Mouse (Mus musculus) lung, postnatal 0 days (tissue): ENCODE results near the gene Ermard. TPM values are rescaled to one million over a fixed set of nuclear protein-coding genes. Genes with fewer than 3 reads are reported as not detected.
A peak's percentile ranks its signal among the peaks of the same experiment; 100 is the strongest.

Experiments
- ATAC-seq: fragments of 200-750 bp; cut with Nextera tagmentation; 2 replicates; pipeline ENCODE4 v1.8.0; 2017; ENCODE audit warnings: moderate library complexity
- DNase-seq: peaks from one replicate; pipeline ENCODE4 v3.0.0-alpha.2; 2016; ENCODE audit warnings: low spot score
- H3K27ac ChIP-seq: fragments of 300-500 bp; sonication (generic); 2 replicates; pipeline ENCODE4 v1.5.1; 2014; ENCODE audit warnings: antibody characterized with exemption, mild to moderate bottlenecking, low read length, mixed read lengths
- H3K27me3 ChIP-seq: fragments of 300-500 bp; sonication (generic); replicated peaks from 2 replicates; pipeline ENCODE4 v1.6.1; 2014; ENCODE audit warnings: low read length, mixed read lengths; ENCODE audit not compliant: insufficient read depth
- H3K36me3 ChIP-seq: fragments of 300-500 bp; sonication (generic); 2 replicates; pipeline ENCODE4 v1.6.1; 2014; ENCODE audit warnings: low read length, mixed read lengths; ENCODE audit not compliant: insufficient read depth
- H3K4me1 ChIP-seq: fragments of 300-500 bp; sonication (generic); 2 replicates; pipeline ENCODE4 v1.6.1; 2014; ENCODE audit warnings: antibody characterized with exemption, low read depth, low read length, mixed read lengths; ENCODE audit not compliant: insufficient read depth
- H3K4me2 ChIP-seq: fragments of 300-500 bp; sonication (generic); replicated peaks from 2 replicates; pipeline ENCODE4 v1.6.1; 2014; ENCODE audit warnings: low read depth, mild to moderate bottlenecking, low read length, moderate library complexity, mixed read lengths
- H3K4me3 ChIP-seq: fragments of 300-500 bp; sonication (generic); 2 replicates; pipeline ENCODE4 v1.5.1; 2014; ENCODE audit warnings: low read depth, low read length
- H3K9ac ChIP-seq: fragments of 300-500 bp; sonication (generic); replicated peaks from 2 replicates; pipeline ENCODE4 v1.6.1; 2014; ENCODE audit warnings: low read depth, mild to moderate bottlenecking
- H3K9me3 ChIP-seq: fragments of 300-500 bp; sonication (generic); 2 replicates; pipeline ENCODE4 v1.6.1; 2016; ENCODE audit warnings: low read length, mixed read lengths
- CTCF ChIP-seq: IDR thresholded peaks from 2 replicates; pipeline ENCODE4 v1.5.1; 2016; ENCODE audit warnings: antibody characterized with exemption, mild to moderate bottlenecking
- EP300 ChIP-seq: IDR thresholded peaks from 2 replicates; pipeline ENCODE4 v1.6.1; 2016; ENCODE audit warnings: antibody characterized with exemption, mild to moderate bottlenecking, control low read depth
- WGBS: fragments of 180-500 bp; shearing (Covaris S2); extraction: QIAGEN DNeasy Blood & Tissue Kit; methylation state at CpG from one replicate; pipeline ENCODE4 v1.1.7; 2014; 5-methylcytosine and 5-hydroxymethylcytosine counted together
- polyA plus RNA-seq: library from polyadenylated mRNA; unstranded; fragments of >200 nt; fragmentation: Nextera tagmentation; extraction: Ambion mirVana; gene quantifications from 2 replicates; pipeline ENCODE4 v1.2.1, GENCODE M21; 2015

Gene Ermard
- polyA plus RNA-seq, 1 experiment from 2014 or later: 49.6 TPM

GRCm38 (mm10) chr17:15066911-15067310 is 25.9 kb downstream of the Ermard start:
- TF ChIP-seq CTCF (no peak), EP300 (no peak)
- Histone ChIP-seq H3K4me2 (no peak overlapping the region), H3K9me3 (no peaks in the 10 kb centered on the region), H3K4me1 (no peaks in the 10 kb centered on the region), H3K4me3 (no peak overlapping the region), H3K27ac (no peak overlapping the region), H3K36me3 (0 out of 2 replicates have a peak, but pooled peaks cover 14% of the 10 kb centered on the region), H3K9ac (no peak overlapping the region), H3K27me3 (no peaks in the 10 kb centered on the region)
- DNase-seq: peak; percentile 14
- WGBS: 69% methylated on average over 1 of the region's 1 CpGs
- no peak for ATAC-seq

GRCm38 (mm10) chr17:15068040-15068792 is 27.2 kb downstream of the Ermard start:
- no peak overlapping the region for H3K27ac ChIP-seq
- 38% methylated on average over 8 of the region's 8 CpGs for WGBS
- no peaks in the 10 kb centered on the region for H3K4me1 ChIP-seq

GRCm38 (mm10) chr17:15069124-15069523 is 28.1 kb downstream of the Ermard start:
- WGBS: 41% methylated on average over 2 of the region's 2 CpGs
- TF ChIP-seq EP300 (no peak), CTCF (no peak)
- Histone ChIP-seq H3K27me3 (no peaks in the 10 kb centered on the region), H3K4me3 (no peak overlapping the region), H3K9ac (no peak overlapping the region), H3K4me1 (no peaks in the 10 kb centered on the region), H3K36me3 (0 out of 2 replicates have a peak, but pooled peaks cover 7% of the 10 kb centered on the region), H3K4me2 (no peak overlapping the region), H3K9me3 (no peaks in the 10 kb centered on the region), H3K27ac (no peak overlapping the region)
- ATAC-seq (peak; percentile 47; the same call in 1 of the 2 replicates), DNase-seq (peak; percentile 40)

More at GRCm38 (mm10) chr17:15068040-15068792, 27.2 kb downstream of the Ermard start:
- no peak overlapping the region for H3K9ac ChIP-seq
- H3K4me3 ChIP-seq: no peak overlapping the region
- no peaks in the 10 kb centered on the region for H3K27me3 ChIP-seq
- DNase-seq: peak; percentile 28
- 0 out of 2 replicates have a peak, but pooled peaks cover 9% of the 10 kb centered on the region for H3K36me3 ChIP-seq
- no peak overlapping the region for H3K4me2 ChIP-seq
- ATAC-seq: peak; percentile 25; the same call in 1 of the 2 replicates
- H3K9me3 ChIP-seq: no peaks in the 10 kb centered on the region
- TF ChIP-seq EP300 (no peak), CTCF (no peak)

GRCm38 (mm10) chr17:15072211-15072610 is 31.2 kb downstream of the Ermard start:
- Histone ChIP-seq H3K27ac (no peak overlapping the region), H3K27me3 (no peaks in the 10 kb centered on the region), H3K36me3 (no peaks in the 10 kb centered on the region), H3K9me3 (no peaks in the 10 kb centered on the region), H3K4me2 (no peak overlapping the region), H3K4me3 (no peak overlapping the region), H3K4me1 (no peaks in the 10 kb centered on the region), H3K9ac (no peak overlapping the region)
- TF ChIP-seq CTCF: no peak
- no peak for TF ChIP-seq EP300
- 89% methylated on average over 2 of the region's 2 CpGs for WGBS
- DNase-seq: no peak
- ATAC-seq: no peak

- no peak for TF ChIP-seq EP300
- no peak for TF ChIP-seq CTCF
- ATAC-seq (peak; percentile 68), DNase-seq (peak; percentile 28)
- Histone ChIP-seq H3K9ac (no peak overlapping the region), H3K4me3 (no peak overlapping the region), H3K9me3 (no peaks in the 10 kb centered on the region), H3K4me1 (no peaks in the 10 kb centered on the region), H3K27me3 (no peaks in the 10 kb centered on the region), H3K27ac (no peak overlapping the region), H3K36me3 (no peaks in the 10 kb centered on the region), H3K4me2 (no peak overlapping the region)
- WGBS: 47% methylated on average over 8 of the region's 8 CpGs
Observed at GRCm38 (mm10) chr17:15075033-15075432, 34.0 kb downstream of the Ermard start.

- Histone ChIP-seq H3K4me1 (no peaks in the 10 kb centered on the region), H3K27ac (no peak overlapping the region), H3K4me3 (no peak overlapping the region), H3K4me2 (no peak overlapping the region), H3K9ac (no peak overlapping the region), H3K9me3 (no peaks in the 10 kb centered on the region), H3K27me3 (no peaks in the 10 kb centered on the region), H3K36me3 (no peaks in the 10 kb centered on the region)
- TF ChIP-seq EP300 (no peak), CTCF (no peak)
- no peak for ATAC-seq
- 19% methylated on average over 2 of the region's 2 CpGs for WGBS
- DNase-seq: no peak
Observed at GRCm38 (mm10) chr17:15077536-15077935, 36.5 kb downstream of the Ermard start.
